Mouse (Mus musculus): ENCODE results near the gene Son.
"Not testable (repeated sequence)": the region's sequence is repeated elsewhere in the genome, so short reads cannot be mapped to it uniquely, and the experiment has no call there.

Son gene

DNA sequence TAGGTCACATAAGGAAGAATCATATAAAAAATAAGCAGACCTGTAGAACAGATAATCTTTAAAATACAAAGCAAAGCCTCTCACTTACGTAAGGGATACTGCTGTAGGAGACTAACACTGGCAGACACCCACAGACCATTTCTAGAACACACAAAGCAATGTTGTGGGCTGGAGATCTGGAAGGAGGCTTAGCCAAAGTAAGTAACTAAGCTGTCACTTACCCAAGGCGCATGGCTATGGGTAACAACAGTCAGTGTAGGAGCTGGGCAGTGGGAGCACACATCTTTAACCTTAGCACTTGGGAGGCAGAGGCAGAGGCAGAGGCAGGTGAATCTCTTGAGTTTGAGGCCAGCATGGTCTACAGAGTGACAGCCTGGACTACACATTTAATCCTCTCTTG lies 7.7 kb upstream of the Son start:
- DNase-seq = no peak

DNA sequence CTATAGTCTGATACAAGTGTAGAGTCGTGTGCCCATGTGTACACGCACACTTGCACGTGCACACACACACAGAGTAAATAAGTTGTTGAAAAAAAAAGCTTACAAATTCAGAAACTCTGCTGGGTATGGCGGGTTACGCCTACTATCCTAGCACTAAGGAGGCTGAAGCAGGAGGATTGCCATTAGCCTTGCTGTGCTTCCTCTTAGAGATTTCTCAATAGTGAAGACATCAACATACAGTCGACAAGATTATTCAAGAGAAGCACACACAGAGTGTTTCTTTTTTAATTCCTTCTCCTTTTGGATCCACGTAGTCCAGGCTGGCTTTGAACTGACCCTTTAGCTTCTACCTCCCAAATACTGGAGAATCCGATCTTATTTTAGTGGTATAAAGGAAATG lies 7.1 kb upstream of the Son start:
- DNase-seq = no peak

GRCm38 (mm10) chr16:91644901-91645300 lies 2.4 kb upstream of the Son start:
- DNase-seq = no peak

- DNase-seq = not testable (repeated sequence)
Measured at GRCm38 (mm10) chr16:91645420-91645819, 1.9 kb upstream of the Son start.

- DNase-seq = peak in 1 of 2 experiments; percentile 41
Measured at GRCm38 (mm10) chr16:91645995-91646602, 1.2 kb upstream of the Son start.

- DNase-seq = peak; percentile 91 to 93
Measured at GRCm38 (mm10) chr16:91646681-91647419, 456 bp upstream of the Son start, which contains the start of gene Gart. Gene Gart (minus strand): TSS chr16:91646952.

DNA sequence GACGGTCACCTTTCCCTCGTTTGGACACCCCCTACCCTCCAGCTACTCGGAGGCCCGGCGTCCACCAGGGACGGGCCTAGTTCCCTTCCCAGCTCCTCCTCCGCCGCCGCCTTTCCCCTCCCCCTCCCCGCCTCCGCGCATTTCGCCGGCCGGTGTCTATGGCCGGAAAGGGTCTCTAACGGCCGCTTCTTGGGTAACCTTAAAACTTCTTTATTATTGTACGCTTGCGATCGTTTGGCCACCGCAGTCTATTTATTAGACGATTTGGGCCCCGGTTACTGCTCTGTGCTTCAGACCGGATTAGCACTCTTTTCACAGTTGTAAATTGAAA lies 879 bp downstream of the Son start:
- DNase-seq = peak; percentile 69 to 72

GRCm38 (mm10) chr16:91649246-91649645 lies 1.9 kb downstream of the Son start:
- DNase-seq = no peak

DNA sequence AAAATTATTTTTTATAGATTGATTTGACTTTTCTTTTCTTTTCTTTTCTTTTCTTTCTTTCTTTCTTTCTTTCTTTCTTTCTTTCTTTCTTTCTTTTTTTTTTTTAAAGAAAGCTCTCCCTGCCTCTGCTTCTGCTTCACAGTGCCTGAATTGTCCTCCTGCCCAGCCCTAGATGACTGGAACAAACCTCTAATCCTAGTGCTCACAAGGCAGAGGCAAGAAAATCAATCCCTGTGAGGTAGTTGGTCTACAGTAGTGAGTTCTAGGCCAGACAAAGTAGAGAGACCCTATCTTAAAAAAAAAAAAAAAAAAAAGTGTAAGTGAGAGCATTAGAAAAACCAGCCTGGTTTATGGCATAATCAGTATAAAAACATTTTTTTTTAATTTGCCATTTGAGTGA lies 2.5 kb downstream of the Son start:
- DNase-seq = no peak

DNA sequence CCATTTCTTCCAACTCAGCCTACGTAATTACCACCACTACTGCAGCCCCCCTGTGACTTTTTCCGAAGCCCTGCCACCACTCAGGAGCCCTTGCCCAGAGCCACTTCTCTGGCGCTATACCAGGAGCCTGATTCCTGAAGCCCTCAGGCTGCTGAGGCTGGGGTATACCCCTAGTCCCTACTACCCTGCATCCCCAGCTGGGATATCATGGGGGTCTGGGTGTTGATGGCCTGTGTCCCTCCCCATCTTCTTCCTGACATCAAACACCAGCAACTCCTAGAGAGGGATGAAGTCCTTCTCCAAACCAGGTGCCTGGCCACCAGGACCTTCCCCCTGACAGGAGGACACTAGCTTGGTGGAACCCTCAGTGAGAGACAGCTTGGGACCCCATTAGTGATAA lies 4.9 kb downstream of the Son start:
- DNase-seq = no peak

DNA sequence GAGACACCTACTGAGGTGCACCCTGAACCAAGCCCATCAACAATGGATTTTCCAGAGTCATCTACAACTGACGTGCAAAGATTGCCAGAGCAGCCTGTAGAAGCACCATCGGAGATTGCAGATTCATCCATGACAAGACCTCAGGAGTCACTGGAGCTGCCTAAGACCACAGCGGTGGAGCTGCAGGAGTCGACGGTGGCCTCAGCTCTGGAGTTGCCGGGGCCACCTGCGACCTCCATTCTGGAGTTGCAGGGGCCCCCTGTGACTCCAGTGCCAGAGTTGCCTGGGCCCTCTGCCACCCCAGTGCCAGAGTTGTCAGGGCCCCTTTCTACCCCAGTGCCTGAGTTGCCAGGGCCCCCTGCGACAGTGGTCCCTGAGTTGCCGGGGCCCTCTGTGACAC lies 8.0 kb downstream of the Son start:
- no peak for DNase-seq

GRCm38 (mm10) chr16:91657285-91657684 lies 10.0 kb downstream of the Son start:
- DNase-seq = no peak

GRCm38 (mm10) chr16:91658471-91658870 lies 11.2 kb downstream of the Son start:
- no peak for DNase-seq

DNA sequence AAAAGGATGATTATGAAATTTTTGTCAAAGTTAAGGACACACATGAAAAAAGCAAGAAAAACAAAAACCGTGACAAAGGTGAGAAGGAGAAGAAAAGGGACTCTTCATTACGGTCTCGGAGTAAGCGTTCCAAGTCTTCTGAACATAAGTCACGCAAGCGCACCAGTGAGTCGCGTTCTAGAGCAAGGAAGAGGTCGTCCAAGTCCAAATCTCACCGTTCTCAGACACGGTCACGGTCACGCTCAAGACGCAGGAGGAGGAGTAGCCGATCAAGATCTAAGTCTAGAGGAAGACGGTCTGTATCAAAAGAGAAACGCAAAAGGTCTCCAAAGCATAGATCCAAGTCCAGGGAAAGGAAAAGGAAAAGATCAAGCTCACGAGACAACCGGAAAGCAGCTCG lies 12.5 kb downstream of the Son start:
- no peak for DNase-seq

DNA sequence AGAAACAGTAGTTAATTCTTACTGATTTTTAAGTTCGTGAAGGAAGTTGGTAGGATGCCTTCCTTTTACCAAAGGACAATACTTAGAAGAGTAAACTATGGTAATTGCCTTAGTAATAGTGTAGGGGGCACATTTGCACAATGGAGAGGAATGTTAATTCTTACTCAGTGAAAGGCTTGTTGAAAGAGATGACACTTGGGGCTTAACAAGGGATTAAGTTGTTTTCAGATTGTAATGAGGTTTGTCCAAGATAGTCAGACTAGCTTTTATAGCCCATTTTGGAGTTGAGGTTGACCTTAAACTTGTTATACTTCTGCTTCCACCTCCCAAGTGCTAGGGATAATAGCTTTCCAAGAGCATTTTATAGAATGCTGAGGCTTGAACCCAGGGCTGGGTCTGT lies 14.1 kb downstream of the Son start:
- no peak for DNase-seq

GRCm38 (mm10) chr16:91662336-91662735 lies 15.0 kb downstream of the Son start:
- no peak for DNase-seq

- DNase-seq = no peak
Measured at GRCm38 (mm10) chr16:91663795-91664194, 16.5 kb downstream of the Son start.

DNA sequence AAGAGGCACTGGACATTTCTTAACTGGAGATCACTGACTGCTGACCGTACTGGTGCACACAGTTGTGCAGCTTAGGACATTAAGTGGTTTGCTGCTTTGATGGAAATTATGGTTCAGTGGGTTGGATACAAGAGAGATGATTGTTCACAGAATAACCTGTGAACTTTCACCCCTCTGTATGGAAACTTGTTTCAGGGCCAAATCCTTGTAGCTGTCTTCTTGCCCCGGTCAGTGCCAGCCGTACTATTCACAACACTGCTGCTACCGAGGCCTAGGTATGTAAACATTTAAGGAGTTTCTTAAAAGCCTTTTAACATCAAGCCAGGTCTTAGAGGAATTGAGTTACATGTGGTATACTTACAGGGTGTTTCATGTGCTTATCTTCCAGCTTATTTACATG lies 27.2 kb downstream of the Son start:
- no peak for DNase-seq

GRCm38 (mm10) chr16:91678147-91678911 lies 31.0 kb downstream of the Son start:
- DNase-seq = no peak

DNA sequence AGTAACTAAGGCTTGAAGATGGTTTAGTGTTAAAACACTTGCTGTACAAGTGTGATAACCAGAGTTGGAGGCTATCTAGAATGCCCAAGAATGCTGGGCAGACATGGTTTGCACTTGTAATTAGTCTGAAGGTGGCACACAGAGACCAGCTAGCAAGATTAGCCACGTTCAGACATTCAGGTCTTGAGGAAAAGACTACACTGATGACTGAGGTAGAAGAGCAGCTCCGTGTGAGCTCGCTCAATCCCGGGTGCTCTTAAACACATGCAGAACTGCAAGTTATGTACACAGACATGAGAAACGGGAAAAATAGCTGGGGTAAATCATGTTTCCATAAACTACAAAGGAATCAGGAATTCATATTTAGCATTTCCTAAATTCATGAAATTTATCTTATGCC lies 33.4 kb downstream of the Son start:
- DNase-seq = no peak

- DNase-seq = no peak
Measured at GRCm38 (mm10) chr16:91685526-91685925, 38.2 kb downstream of the Son start.

- DNase-seq = no peak
Measured at GRCm38 (mm10) chr16:91686369-91686768, 39.1 kb downstream of the Son start.

- no peak for DNase-seq
Measured at GRCm38 (mm10) chr16:91688023-91688618, 40.8 kb downstream of the Son start.
